Mouse (Mus musculus): ENCODE results near the gene Phyhipl.

- TF ChIP-seq MYOG (IDR thresholded peaks at IDR 0.05; ENCODE audit: control insufficient read depth in 1 of 3, insufficient read depth in 1 of 3, insufficient read length in 2 of 3, low read depth in 2 of 3) (no peak), POLR2AphosphoS2 (IDR thresholded peaks at IDR 0.05; ENCODE audit: insufficient read length, low read depth) (no peak), POLR2A (IDR thresholded peaks at IDR 0.05; ENCODE audit: insufficient read length, low read depth) (no peak), USF1 (IDR thresholded peaks at IDR 0.05; ENCODE audit: low read depth) (no peak)
These were observed 39.4 kb downstream of the Phyhipl start for GRCm38 (mm10) chr10:70616377-70616776.

Data from myocyte (in vitro differentiated cells).